Mouse (Mus musculus): ENCODE measurements around the gene Fam213a.

DNA sequence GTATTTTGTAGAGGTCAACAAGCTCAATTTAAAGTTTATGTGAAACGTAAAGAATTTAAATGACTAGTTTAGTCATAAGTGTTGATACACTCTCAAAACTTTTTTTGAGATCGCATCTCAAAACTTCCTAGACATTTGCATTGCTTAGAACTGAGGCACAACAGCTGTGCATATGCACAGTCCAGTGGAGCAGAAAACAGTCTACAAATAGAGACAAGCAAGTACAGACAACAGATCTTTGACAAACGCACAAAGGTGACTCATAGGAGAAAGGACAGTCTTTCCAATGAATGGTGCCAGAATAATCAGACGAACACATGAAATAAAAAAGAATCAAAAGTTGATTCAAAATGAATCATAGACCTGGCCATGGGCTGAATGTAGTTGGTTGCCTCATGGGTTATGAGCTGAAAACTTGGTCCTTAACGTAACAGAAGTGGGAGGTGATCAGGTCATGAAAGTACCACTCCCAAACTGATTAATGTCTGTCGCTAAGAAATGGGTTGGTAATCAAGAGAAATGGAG is 17.5 kb upstream of the Fam213a start:
- TF ChIP-seq CTCF (IDR thresholded peaks at IDR 0.05; ENCODE audit: low read depth) (no peak), EP300 (IDR thresholded peaks at IDR 0.05; ENCODE audit: low read depth) (no peak)
